ENCODE assay signal across 8 mouse cellular contexts in genomic region chr10:34096418-34096883, GRCm38 (mm10). TPM values are rescaled to one million over a fixed set of nuclear protein-coding genes. Genes with fewer than 3 reads are reported as not detected.
DNase-seq lines count a peak whose midpoint lies in the region; ATAC-seq lines count a peak whose summit lies in the region.

TSS of gene Calhm5 (minus strand) at chr10:34096519.

- no peak within 1 kb of the TSS for H3K9ac ChIP-seq in embryonic facial prominence, embryonic 11.5 days (replicated peaks; ENCODE audit: low read length)
- peak within 1 kb of the TSS; percentile 48 for H3K9ac ChIP-seq in limb, embryonic 13.5 days
- no peak within 1 kb of the TSS for H3K9ac ChIP-seq in midbrain, embryonic 14.5 days (replicated peaks; ENCODE audit: low read length)

- 0 out of 2 replicates have a peak, but pooled peaks have one; percentile 56 for ATAC-seq in embryonic facial prominence, embryonic 11.5 days (replicated peaks; ENCODE audit: insufficient number of reproducible peaks, low FRiP score, low TSS enrichment, low read depth)
- ATAC-seq in limb, embryonic 13.5 days (ENCODE audit: low FRiP score, low read depth) = peak; percentile 80
- ATAC-seq in midbrain, embryonic 14.5 days (ENCODE audit: low FRiP score, low TSS enrichment) = no peak

- H3K27ac ChIP-seq in embryonic facial prominence, embryonic 11.5 days (replicated peaks; ENCODE audit: low read depth, low read length) = no peak within 1 kb of the TSS
- peak within 1 kb of the TSS; percentile 75 for H3K27ac ChIP-seq in heart, embryonic 10.5 days
- H3K27ac ChIP-seq in limb, embryonic 13.5 days = no peak within 1 kb of the TSS
- H3K27ac ChIP-seq in midbrain, embryonic 14.5 days (replicated peaks; ENCODE audit: low read depth, low read length) = no peak within 1 kb of the TSS

- no peak within 1 kb of the TSS for H3K4me2 ChIP-seq in embryonic facial prominence, embryonic 11.5 days (ENCODE audit: low read depth, low read length)
- peak within 1 kb of the TSS; percentile 53 for H3K4me2 ChIP-seq in limb, embryonic 13.5 days (replicated peaks)
- H3K4me2 ChIP-seq in midbrain, embryonic 14.5 days (ENCODE audit: low read length) = peak within 1 kb of the TSS; percentile 27

- H3K27me3 ChIP-seq in embryonic facial prominence, embryonic 11.5 days (ENCODE audit: control insufficient read depth, insufficient read depth, low read length) = no peaks in the 10 kb centered on the region
- no peaks in the 10 kb centered on the region for H3K27me3 ChIP-seq in heart, embryonic 10.5 days (ENCODE audit: insufficient read depth, poor library complexity, severe bottlenecking)
- no peaks in the 10 kb centered on the region for H3K27me3 ChIP-seq in limb, embryonic 13.5 days
- no peaks in the 10 kb centered on the region for H3K27me3 ChIP-seq in midbrain, embryonic 14.5 days (ENCODE audit: control insufficient read depth, insufficient read depth, low read length)

- WGBS in embryonic facial prominence, embryonic 11.5 days = 29% methylated on average over 9 of the region's 9 CpGs
- WGBS in heart, embryonic 10.5 days = 17% methylated on average over 9 of the region's 9 CpGs
- 20% methylated on average over 9 of the region's 9 CpGs for WGBS in limb, embryonic 13.5 days
- WGBS in midbrain, embryonic 14.5 days = 31% methylated on average over 9 of the region's 9 CpGs

- H3K36me3 ChIP-seq in embryonic facial prominence, embryonic 11.5 days (replicated peaks; ENCODE audit: control insufficient read depth, insufficient read depth, low read depth, low read length) = no peaks in the 10 kb centered on the region
- H3K36me3 ChIP-seq in heart, embryonic 10.5 days = no peaks in the 10 kb centered on the region
- no peaks in the 10 kb centered on the region for H3K36me3 ChIP-seq in limb, embryonic 13.5 days
- no peaks in the 10 kb centered on the region for H3K36me3 ChIP-seq in midbrain, embryonic 14.5 days (ENCODE audit: control insufficient read depth, insufficient read depth, low read length)

- H3K9me3 ChIP-seq in embryonic facial prominence, embryonic 11.5 days (replicated peaks; ENCODE audit: control insufficient read depth, low read length) = no peaks in the 10 kb centered on the region
- H3K9me3 ChIP-seq in heart, embryonic 10.5 days = no peaks in the 10 kb centered on the region
- no peaks in the 10 kb centered on the region for H3K9me3 ChIP-seq in limb, embryonic 13.5 days
- H3K9me3 ChIP-seq in midbrain, embryonic 14.5 days (ENCODE audit: control insufficient read depth, low read length) = no peaks in the 10 kb centered on the region

- H3K4me1 ChIP-seq in embryonic facial prominence, embryonic 11.5 days (ENCODE audit: control insufficient read depth, insufficient read depth, low read length) = no peaks in the 10 kb centered on the region
- H3K4me1 ChIP-seq in heart, embryonic 10.5 days = peaks cover 12% of the 10 kb centered on the region
- H3K4me1 ChIP-seq in limb, embryonic 13.5 days = no peaks in the 10 kb centered on the region
- H3K4me1 ChIP-seq in midbrain, embryonic 14.5 days (ENCODE audit: control insufficient read depth, insufficient read depth, low read length) = no peaks in the 10 kb centered on the region; the same call in 1 of the 2 replicates

- H3K4me3 ChIP-seq in embryonic facial prominence, embryonic 11.5 days (ENCODE audit: low read depth, low read length) = no peak within 1 kb of the TSS
- H3K4me3 ChIP-seq in heart, embryonic 10.5 days = peak within 1 kb of the TSS; percentile 53
- peak within 1 kb of the TSS; percentile 27 for H3K4me3 ChIP-seq in limb, embryonic 13.5 days
- 0 out of 2 replicates have a peak within 1 kb of the TSS, but pooled peaks have one; percentile 15 for H3K4me3 ChIP-seq in midbrain, embryonic 14.5 days (replicated peaks; ENCODE audit: low read depth, low read length)

- DNase-seq in thymus, postnatal 25 days = peak; percentile 6
- no peak for DNase-seq in thymus, postnatal 36 days
- DNase-seq in embryonic facial prominence, embryonic 11.5 days (ENCODE audit: low spot score) = peak; percentile 65
- DNase-seq in heart, embryonic 10.5 days (ENCODE audit: low spot score) = no peak
- peak; percentile 35 for DNase-seq in kidney, adult 9 months
- peak; percentile 59 for DNase-seq in midbrain, embryonic 14.5 days
- DNase-seq in telencephalon, adult 2 months (ENCODE audit: low read depth, low spot score) = peak; percentile 73

RNA-seq across cellular contexts. Expression of gene Calhm5, which starts in this region (rescaled TPM):
- 0.18 and 0.26 TPM in 2 replicates for polyA plus RNA-seq in embryonic facial prominence, embryonic 11.5 days (2014; fragmentation: Nextera tagmentation; extraction: Ambion mirVana)
- polyA plus RNA-seq in heart, embryonic 10.5 days (2016; fragmentation: Nextera tagmentation; extraction: Ambion mirVana) = 0.70 and 0.95 TPM in 2 replicates
- polyA plus RNA-seq in limb, embryonic 13.5 days (2015; fragmentation: Nextera tagmentation; extraction: Ambion mirVana) = 0.45 and 0.51 TPM in 2 replicates
- polyA plus RNA-seq in midbrain, embryonic 14.5 days (2014; fragmentation: Nextera tagmentation; extraction: Ambion mirVana) = 0.18 and 0.62 TPM in 2 replicates

Comparison
In these comparisons a context has a peak if more than half of its experiments do, and no peak if none do; other contexts are left out.
1. DNase-seq: peak in thymus, postnatal 25 days (single experiment), kidney, adult 9 months (single experiment) and telencephalon, adult 2 months (single experiment); none in thymus, postnatal 36 days (0 of 2) and heart, embryonic 10.5 days (single experiment).
2. Peak in DNase-seq and ATAC-seq in embryonic facial prominence, embryonic 11.5 days; RNA of the gene not detected or under 1 TPM.
3. Peak in ATAC-seq, H3K4me3 ChIP-seq, H3K9ac ChIP-seq and H3K4me2 ChIP-seq in limb, embryonic 13.5 days; RNA of the gene not detected or under 1 TPM.
4. Peak in DNase-seq, H3K4me3 ChIP-seq and H3K4me2 ChIP-seq in midbrain, embryonic 14.5 days; RNA of the gene not detected or under 1 TPM.